Mouse (Mus musculus): ENCODE data around the gene Zzz3.

GRCm38 (mm10) chr3:152453163-152453562 is 57.9 kb downstream of the Zzz3 start:
- TF ChIP-seq CTCF (IDR thresholded peaks at IDR 0.05; ENCODE audit: control insufficient read depth, insufficient read depth, low read length) = no peak
- no peak for TF ChIP-seq POLR2A (IDR thresholded peaks at IDR 0.05; ENCODE audit: borderline replicate concordance, control insufficient read depth, low read depth, low read length)

All from bone marrow, adult 2 months (tissue).